Mouse (Mus musculus) lung, postnatal 0 days (tissue): Measurements from ENCODE around the gene Tmem229b.

Experiments used
- CTCF ChIP-seq: IDR thresholded peaks from 2 replicates; pipeline ENCODE4 v1.5.1; 2016; ENCODE audit warnings: antibody characterized with exemption, mild to moderate bottlenecking
- EP300 ChIP-seq: IDR thresholded peaks from 2 replicates; pipeline ENCODE4 v1.6.1; 2016; ENCODE audit warnings: antibody characterized with exemption, mild to moderate bottlenecking, control low read depth

DNA sequence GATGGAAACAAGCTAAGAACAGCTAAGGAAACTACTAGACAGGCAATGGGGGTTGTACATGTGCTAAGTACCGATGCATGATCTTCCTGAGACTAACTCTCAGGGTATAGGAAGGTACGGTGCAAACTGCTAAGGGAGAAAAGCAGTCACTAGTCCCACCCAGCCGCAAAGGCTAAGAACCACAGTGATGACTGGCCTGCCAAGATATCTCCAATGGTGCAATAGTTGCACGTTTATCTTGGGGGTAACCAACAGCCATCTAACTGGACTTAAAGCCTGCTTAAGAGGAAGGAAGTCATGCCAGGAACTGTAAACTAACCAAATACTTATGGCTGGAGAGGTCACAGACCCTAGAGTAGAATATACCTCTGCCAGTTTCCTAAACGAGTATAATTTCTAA is 5.0 kb downstream of the Tmem229b start:
- TF ChIP-seq CTCF (no peak), EP300 (no peak)
